Mouse (Mus musculus): ENCODE results near the gene Yrdc.

The Yrdc gene

GRCm38 (mm10) chr4:124850261-124850913, at the start of gene Yrdc:
Gene Yrdc (plus strand): TSS chr4:124850679.
- peak; percentile 86 to 93 for DNase-seq

GRCm38 (mm10) chr4:124801552-124802308, 48.7 kb upstream of the Yrdc start, which contains the start of gene Mtf1:
Gene Mtf1 (plus strand): TSS chr4:124802104.
- peak; percentile 68 to 87 for DNase-seq

- peak; percentile 93 to 94 for DNase-seq
These were observed 47.9 kb upstream of the Yrdc start for GRCm38 (mm10) chr4:124802309-124803260.

- no peak for DNase-seq
These were observed 47.1 kb upstream of the Yrdc start for GRCm38 (mm10) chr4:124803406-124803805.

GRCm38 (mm10) chr4:124808511-124808910, 42.0 kb upstream of the Yrdc start:
- no peak for DNase-seq

- DNase-seq, result no peak
These were observed 41.2 kb upstream of the Yrdc start for GRCm38 (mm10) chr4:124809136-124809883.

- no peak for DNase-seq
These were observed 40.4 kb upstream of the Yrdc start for GRCm38 (mm10) chr4:124810056-124810455.

GRCm38 (mm10) chr4:124811347-124811975, 39.0 kb upstream of the Yrdc start:
- no peak for DNase-seq

GRCm38 (mm10) chr4:124815901-124816300, 34.6 kb upstream of the Yrdc start:
- DNase-seq, result no peak

- DNase-seq, result no peak
These were observed 32.7 kb upstream of the Yrdc start for GRCm38 (mm10) chr4:124817803-124818202.

- DNase-seq, result no peak
These were observed 31.6 kb upstream of the Yrdc start for GRCm38 (mm10) chr4:124818832-124819231.

- no peak for DNase-seq
These were observed 25.5 kb upstream of the Yrdc start for GRCm38 (mm10) chr4:124824967-124825366.

- DNase-seq, result no peak
These were observed 25.0 kb upstream of the Yrdc start for GRCm38 (mm10) chr4:124825371-124825965.

- DNase-seq, result no peak
These were observed 20.8 kb upstream of the Yrdc start for GRCm38 (mm10) chr4:124829671-124830070.

GRCm38 (mm10) chr4:124832796-124833195, 17.7 kb upstream of the Yrdc start:
- DNase-seq, result no peak

GRCm38 (mm10) chr4:124838035-124838700, 12.3 kb upstream of the Yrdc start:
- DNase-seq, result no peak

- no peak for DNase-seq
These were observed 9.5 kb upstream of the Yrdc start for GRCm38 (mm10) chr4:124840998-124841397.

- peak in 1 of 2 experiments; percentile 30 for DNase-seq
These were observed 7.0 kb upstream of the Yrdc start for GRCm38 (mm10) chr4:124843493-124843892.

- DNase-seq, result peak; percentile 56 to 81
These were observed 2.9 kb upstream of the Yrdc start for GRCm38 (mm10) chr4:124847573-124847972.

- peak; percentile 10 to 14 for DNase-seq
These were observed 733 bp upstream of the Yrdc start for GRCm38 (mm10) chr4:124849631-124850260.
